Mouse (Mus musculus) cerebellum, adult 11 months (tissue): ENCODE measurements around the gene Csnk2a1.
"Not testable (repeated sequence)": the region's sequence is repeated elsewhere in the genome, so short reads cannot be mapped to it uniquely, and the experiment has no call there.

Source experiments
- DNase-seq: peaks from one replicate; pipeline ENCODE4 v3.0.0; 2022

Csnk2a1 gene

GRCm38 (mm10) chr2:152226248-152227050, at the start of gene Csnk2a1:
Gene Csnk2a1 (plus strand): TSS chr2:152226839.
- peak; percentile 90 for DNase-seq

- DNase-seq, result no peak
These were observed 49.4 kb upstream of the Csnk2a1 start for GRCm38 (mm10) chr2:152177162-152177805.

- no peak for DNase-seq
These were observed 48.9 kb upstream of the Csnk2a1 start for GRCm38 (mm10) chr2:152177806-152178170.

- DNase-seq, result no peak
These were observed 48.3 kb upstream of the Csnk2a1 start for GRCm38 (mm10) chr2:152178345-152178744.

GRCm38 (mm10) chr2:152179301-152179700, 47.3 kb upstream of the Csnk2a1 start:
- no peak for DNase-seq

GRCm38 (mm10) chr2:152180323-152180722, 46.3 kb upstream of the Csnk2a1 start:
- DNase-seq, result no peak

- no peak for DNase-seq
These were observed 39.5 kb upstream of the Csnk2a1 start for GRCm38 (mm10) chr2:152187132-152187531.

GRCm38 (mm10) chr2:152189213-152189612, 37.4 kb upstream of the Csnk2a1 start:
- no peak for DNase-seq

- no peak for DNase-seq
These were observed 37.0 kb upstream of the Csnk2a1 start for GRCm38 (mm10) chr2:152189640-152190039.

GRCm38 (mm10) chr2:152190161-152190560, 36.5 kb upstream of the Csnk2a1 start:
- no peak for DNase-seq

- no peak for DNase-seq
These were observed 33.9 kb upstream of the Csnk2a1 start for GRCm38 (mm10) chr2:152192591-152193345.

GRCm38 (mm10) chr2:152193346-152193710, 33.3 kb upstream of the Csnk2a1 start:
- DNase-seq, result no peak

- DNase-seq, result no peak
These were observed 32.1 kb upstream of the Csnk2a1 start for GRCm38 (mm10) chr2:152194586-152194985.

- DNase-seq, result no peak
These were observed 29.7 kb upstream of the Csnk2a1 start for GRCm38 (mm10) chr2:152196896-152197295.

GRCm38 (mm10) chr2:152197301-152197712, 29.3 kb upstream of the Csnk2a1 start:
- DNase-seq, result peak; percentile 49

GRCm38 (mm10) chr2:152206139-152206538, 20.5 kb upstream of the Csnk2a1 start:
- not testable (repeated sequence) for DNase-seq

- DNase-seq, result no peak
These were observed 14.8 kb upstream of the Csnk2a1 start for GRCm38 (mm10) chr2:152211871-152212270.

GRCm38 (mm10) chr2:152216975-152217374, 9.7 kb upstream of the Csnk2a1 start:
- DNase-seq, result no peak

GRCm38 (mm10) chr2:152223521-152224300, 2.9 kb upstream of the Csnk2a1 start:
- DNase-seq, result no peak

GRCm38 (mm10) chr2:152225536-152225935, 1.1 kb upstream of the Csnk2a1 start:
- DNase-seq, result no peak

- DNase-seq, result peak; percentile 48
These were observed 427 bp downstream of the Csnk2a1 start for GRCm38 (mm10) chr2:152227051-152227481.

- DNase-seq, result no peak
These were observed 3.4 kb downstream of the Csnk2a1 start for GRCm38 (mm10) chr2:152230046-152230445.

GRCm38 (mm10) chr2:152237926-152238325, 11.3 kb downstream of the Csnk2a1 start:
- DNase-seq, result no peak
